Mouse (Mus musculus) olfactory bulb, adult 2 months (tissue): ENCODE data around the gene Mlf2. TPM values are rescaled to one million over a fixed set of nuclear protein-coding genes. Genes with fewer than 3 reads are reported as not detected.
"Not testable (repeated sequence)": the region's sequence is repeated elsewhere in the genome, so short reads cannot be mapped to it uniquely, and the experiment has no call there.

ENCODE experiments used
- H3K27ac ChIP-seq: fragments of 200-500 bp; 2 replicates; pipeline ENCODE4 v1.5.1; 2012; ENCODE audit warnings: low read depth, low read length; ENCODE audit not compliant: insufficient read depth
- H3K4me1 ChIP-seq: fragments of 200-500 bp; 2 replicates; pipeline ENCODE4 v1.6.1; 2012; ENCODE audit warnings: low read length; ENCODE audit not compliant: control insufficient read depth, insufficient read depth
- H3K4me3 ChIP-seq: fragments of 200-500 bp; 2 replicates; pipeline ENCODE4 v1.5.1; 2012; ENCODE audit warnings: mild to moderate bottlenecking, low read depth, low read length, moderate library complexity; ENCODE audit not compliant: insufficient read depth
- CTCF ChIP-seq: fragments of 200-500 bp; IDR thresholded peaks from 2 replicates; pipeline ENCODE4 v1.5.1; 2012; ENCODE audit warnings: low read depth, mild to moderate bottlenecking, low read length, moderate library complexity; ENCODE audit not compliant: insufficient read depth
- POLR2A ChIP-seq: fragments of 200-500 bp; IDR thresholded peaks from 2 replicates; pipeline ENCODE4 v1.6.1; 2012; ENCODE audit warnings: mild to moderate bottlenecking, low read depth, low read length, moderate library complexity; ENCODE audit not compliant: insufficient read depth
- WGBS: fragments of 180-500 bp; shearing (Covaris S2); methylation state at CpG from one replicate; pipeline ENCODE4 v1.1.7; 2018; 5-methylcytosine and 5-hydroxymethylcytosine counted together
- polyA plus RNA-seq: library from polyadenylated mRNA; stranded (reverse); fragments of >200 nt; gene quantifications from 2 replicates; pipeline ENCODE4 v1.2.4, GENCODE M21; 2012; ENCODE audit warnings: low replicate concordance; ENCODE audit not compliant: missing spikeins, insufficient read depth, insufficient read length

Mlf2 gene
- not detected in 2 replicates for polyA plus RNA-seq

DNA sequence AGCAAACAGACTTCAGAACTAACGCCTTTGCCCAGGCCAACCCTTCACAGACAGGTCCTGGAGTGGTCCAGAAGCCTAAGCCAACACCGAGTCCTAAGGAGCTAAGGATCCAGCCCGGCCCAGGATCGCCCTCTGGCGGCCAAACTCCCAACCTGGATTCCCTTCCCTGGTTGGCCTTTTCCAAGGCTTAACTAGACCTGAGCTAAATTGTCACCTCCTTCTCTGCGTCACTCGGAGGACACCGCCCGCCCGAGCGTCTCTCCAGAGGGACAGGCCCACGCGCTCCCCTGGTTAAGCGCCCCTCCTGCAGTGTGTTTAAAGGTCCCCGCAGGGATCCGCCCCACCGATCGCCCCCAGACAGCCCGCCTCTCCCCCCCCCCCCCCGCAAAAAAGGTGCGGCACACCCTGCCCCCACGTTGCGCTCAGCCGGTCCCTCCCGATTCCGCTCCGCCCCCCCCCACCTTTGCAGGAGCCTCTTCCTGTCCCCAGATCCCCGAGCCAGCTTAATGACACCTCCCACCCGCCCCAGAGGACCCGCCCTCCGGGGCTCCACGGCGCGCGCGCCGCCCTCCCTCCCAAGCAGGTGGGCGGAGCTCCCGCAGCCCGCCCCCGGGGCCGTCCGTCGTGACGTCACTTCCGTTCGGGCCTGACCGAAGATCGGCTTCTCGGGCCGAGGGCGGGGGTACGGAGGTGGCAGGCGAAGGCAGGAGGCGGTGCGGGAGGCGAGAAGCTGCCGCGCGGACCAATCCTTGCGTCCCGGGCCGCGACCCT, at the start of gene Mlf2:
Mlf2 (plus strand) TSS at position 633 of the 771 bp plus-strand sequence.
- TF ChIP-seq CTCF = peak; percentile 92
- peak; percentile 81 for TF ChIP-seq POLR2A
- Histone ChIP-seq H3K4me3 (peak within 1 kb of the TSS; percentile 100), H3K27ac (peak within 1 kb of the TSS; percentile 98), H3K4me1 (peaks cover 25% of the 10 kb centered on the region)
- under 1% methylated on average over 62 of the region's 64 CpGs for WGBS

DNA sequence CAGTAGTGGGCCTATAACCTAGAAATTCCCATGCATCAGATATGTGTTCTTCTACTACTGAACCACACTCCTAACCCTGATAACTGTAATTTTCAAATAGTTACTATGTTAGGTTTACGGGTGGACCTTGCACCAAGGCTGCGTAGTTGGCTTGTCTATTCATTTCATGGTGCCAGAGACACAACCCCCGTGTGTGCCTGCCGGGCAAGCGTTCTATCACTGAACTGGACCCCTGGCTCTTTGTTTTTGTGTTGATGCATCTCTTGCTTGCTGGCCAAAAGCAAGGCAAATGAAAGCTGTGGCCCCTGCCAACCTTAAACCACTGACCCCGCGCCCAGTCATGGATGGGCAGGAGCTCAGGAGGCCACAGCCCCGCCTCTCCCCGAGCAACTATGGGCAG, 49.4 kb upstream of the Mlf2 start:
- Histone ChIP-seq H3K4me1 (0 out of 2 replicates have a peak, but pooled peaks cover 5% of the 10 kb centered on the region), H3K4me3 (no peak overlapping the region), H3K27ac (no peak overlapping the region)
- 87% methylated on average over 9 of the region's 9 CpGs for WGBS
- TF ChIP-seq POLR2A (no peak), CTCF (no peak)

GRCm38 (mm10) chr6:124883351-124883750, 47.8 kb upstream of the Mlf2 start:
- no peak overlapping the region for H3K4me3 ChIP-seq
- TF ChIP-seq CTCF (no peak), POLR2A (no peak)
- no peak overlapping the region for H3K27ac ChIP-seq
- 75% methylated on average over 10 of the region's 10 CpGs for WGBS
- H3K4me1 ChIP-seq = 0 out of 2 replicates have a peak, but pooled peaks cover 5% of the 10 kb centered on the region

- H3K4me3 ChIP-seq = no peak overlapping the region
- H3K27ac ChIP-seq = no peak overlapping the region
- TF ChIP-seq POLR2A (no peak), CTCF (no peak)
- H3K4me1 ChIP-seq = 0 out of 2 replicates have a peak, but pooled peaks cover 5% of the 10 kb centered on the region
- 70% methylated on average over 10 of the region's 10 CpGs for WGBS
Measured at GRCm38 (mm10) chr6:124884714-124885500, 46.3 kb upstream of the Mlf2 start.

- Histone ChIP-seq H3K27ac (no peak overlapping the region), H3K4me1 (0 out of 2 replicates have a peak, but pooled peaks cover 5% of the 10 kb centered on the region), H3K4me3 (no peak overlapping the region)
- TF ChIP-seq POLR2A (no peak), CTCF (no peak)
- 95% methylated on average over 8 of the region's 8 CpGs for WGBS
Measured at GRCm38 (mm10) chr6:124885956-124886381, 45.2 kb upstream of the Mlf2 start.

DNA sequence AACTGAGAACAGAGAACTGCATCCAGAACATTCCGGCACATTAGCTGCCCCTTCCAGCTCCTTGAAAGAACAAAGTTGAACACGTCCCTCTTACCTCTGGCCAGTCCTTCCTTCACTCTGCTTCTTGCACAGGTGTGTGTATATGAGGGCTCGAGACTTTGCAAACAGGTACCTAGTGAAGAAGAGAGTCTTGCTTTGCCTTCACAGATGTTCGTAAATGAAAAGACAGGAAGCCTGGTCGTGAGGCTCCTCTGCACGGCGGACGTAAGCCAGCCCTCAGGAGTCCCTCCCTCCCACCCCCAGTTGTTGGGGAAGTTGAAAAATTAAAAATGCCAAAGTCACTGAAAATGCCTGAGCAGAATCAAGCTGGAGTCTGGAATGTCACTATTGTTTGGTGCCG, 43.2 kb upstream of the Mlf2 start, which contains the start of gene Cd4:
Cd4 (minus strand) TSS at position 236 of the 400 bp plus-strand sequence.
- 91% methylated on average over 9 of the region's 9 CpGs for WGBS
- Histone ChIP-seq H3K4me1 (0 out of 2 replicates have a peak, but pooled peaks cover 5% of the 10 kb centered on the region), H3K27ac (no peak within 1 kb of the TSS; the same call in 1 of the 2 replicates), H3K4me3 (no peak within 1 kb of the TSS; the same call in 1 of the 2 replicates)
- TF ChIP-seq CTCF (no peak), POLR2A (no peak)

GRCm38 (mm10) chr6:124888555-124889125, 42.5 kb upstream of the Mlf2 start:
- TF ChIP-seq POLR2A (no peak), CTCF (no peak)
- H3K4me3 ChIP-seq = no peak overlapping the region
- 93% methylated on average over 6 of the region's 6 CpGs for WGBS
- 0 out of 2 replicates have a peak, but pooled peaks cover 5% of the 10 kb centered on the region for H3K4me1 ChIP-seq
- no peak overlapping the region; the same call in 1 of the 2 replicates for H3K27ac ChIP-seq

DNA sequence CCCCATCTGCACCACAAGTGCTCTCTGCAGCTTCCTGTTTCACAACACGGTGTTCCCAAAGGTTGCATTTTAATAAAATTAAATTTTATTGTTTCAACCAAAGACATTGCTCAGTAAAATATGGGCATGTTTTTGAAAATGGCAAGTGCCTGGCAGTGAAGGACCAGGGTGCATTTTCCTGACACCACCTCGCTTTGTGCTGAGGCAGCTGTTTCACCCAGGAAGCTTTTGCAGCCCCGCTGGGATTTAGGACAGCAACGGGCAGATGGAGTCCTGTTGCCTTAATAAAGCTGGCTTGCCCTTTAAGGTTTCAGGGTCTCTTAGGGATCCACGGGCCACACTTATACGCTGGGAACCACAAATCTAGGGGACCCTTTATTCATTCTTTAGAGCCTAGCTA, 40.2 kb upstream of the Mlf2 start:
- WGBS = 74% methylated on average over 6 of the region's 6 CpGs
- no peak for TF ChIP-seq POLR2A
- TF ChIP-seq CTCF = no peak
- H3K4me1 ChIP-seq = no peaks in the 10 kb centered on the region
- no peak overlapping the region for H3K27ac ChIP-seq
- no peak overlapping the region for H3K4me3 ChIP-seq

GRCm38 (mm10) chr6:124894113-124894512, 37.1 kb upstream of the Mlf2 start:
- H3K4me1 ChIP-seq, H3K27ac ChIP-seq, H3K4me3 ChIP-seq: not testable (repeated sequence)
- WGBS = 86% methylated on average over 2 of the region's 2 CpGs
